Mouse (Mus musculus): ENCODE results near the gene Ppp4r1.

- TF ChIP-seq GATA1 (IDR thresholded peaks at IDR 0.05; ENCODE audit: borderline replicate concordance, low read length), result no peak
- no peak for TF ChIP-seq FLI1 (IDR thresholded peaks at IDR 0.05; ENCODE audit: low read length)
Measured at GRCm38 (mm10) chr17:65873156-65873555, 90.8 kb downstream of the Ppp4r1 start.

Data from megakaryocyte, embryonic 14.5 days (primary cell).